Mouse (Mus musculus): ENCODE measurements around the gene Ccdc28b. TPM values are rescaled to one million over a fixed set of nuclear protein-coding genes. Genes with fewer than 3 reads are reported as not detected.

Ccdc28b gene
- 41.4 and 46.5 TPM in 2 replicates for polyA plus RNA-seq (2014; fragmentation: Nextera tagmentation; extraction: Ambion mirVana)

DNA sequence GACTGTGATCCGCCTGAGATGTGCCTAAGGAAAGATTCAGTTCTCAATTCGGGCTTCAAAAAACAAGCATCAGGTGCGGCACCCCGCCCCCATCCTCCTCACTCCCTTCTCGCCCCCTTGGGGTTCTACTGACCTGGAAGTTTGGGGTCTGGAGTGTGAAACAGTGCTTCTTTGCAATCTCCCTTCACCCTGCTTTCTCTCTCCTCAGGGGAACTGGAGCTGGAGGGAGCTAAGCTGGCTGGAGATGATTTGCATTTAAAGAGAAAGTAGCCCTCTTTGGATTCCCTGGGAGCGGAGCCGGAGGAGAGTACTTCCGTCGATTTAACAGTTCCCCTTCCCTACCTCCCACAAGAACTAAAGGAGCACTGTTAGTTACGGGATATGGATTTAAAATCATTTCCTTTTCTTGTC lies at the start of gene Ccdc28b:
Gene Ccdc28b, minus strand, starts transcription at position 267 of the 411 bp plus-strand sequence.
- Histone ChIP-seq H3K9ac (ENCODE audit: low read depth, low read length) (peak within 1 kb of the TSS; percentile 82), H3K4me1 (ENCODE audit: control insufficient read depth, insufficient read depth, low read length) (peaks cover 22% of the 10 kb centered on the region), H3K27ac (ENCODE audit: low read depth, low read length) (peak within 1 kb of the TSS; percentile 78), H3K4me3 (ENCODE audit: low read depth, low read length) (peak within 1 kb of the TSS; percentile 69), H3K9me3 (replicated peaks; ENCODE audit: control insufficient read depth, low read length) (no peaks in the 10 kb centered on the region), H3K36me3 (ENCODE audit: control insufficient read depth, insufficient read depth, low read length) (peaks cover 10% of the 10 kb centered on the region), H3K27me3 (ENCODE audit: control insufficient read depth, insufficient read depth, low read length) (no peaks in the 10 kb centered on the region), H3K4me2 (peak within 1 kb of the TSS; percentile 84)
- no peak for ATAC-seq (replicated peaks; ENCODE audit: insufficient number of reproducible peaks, low FRiP score, low TSS enrichment)
- under 1% methylated on average over 10 of the region's 10 CpGs for WGBS (ENCODE audit: insufficient replicate concordance)

DNA sequence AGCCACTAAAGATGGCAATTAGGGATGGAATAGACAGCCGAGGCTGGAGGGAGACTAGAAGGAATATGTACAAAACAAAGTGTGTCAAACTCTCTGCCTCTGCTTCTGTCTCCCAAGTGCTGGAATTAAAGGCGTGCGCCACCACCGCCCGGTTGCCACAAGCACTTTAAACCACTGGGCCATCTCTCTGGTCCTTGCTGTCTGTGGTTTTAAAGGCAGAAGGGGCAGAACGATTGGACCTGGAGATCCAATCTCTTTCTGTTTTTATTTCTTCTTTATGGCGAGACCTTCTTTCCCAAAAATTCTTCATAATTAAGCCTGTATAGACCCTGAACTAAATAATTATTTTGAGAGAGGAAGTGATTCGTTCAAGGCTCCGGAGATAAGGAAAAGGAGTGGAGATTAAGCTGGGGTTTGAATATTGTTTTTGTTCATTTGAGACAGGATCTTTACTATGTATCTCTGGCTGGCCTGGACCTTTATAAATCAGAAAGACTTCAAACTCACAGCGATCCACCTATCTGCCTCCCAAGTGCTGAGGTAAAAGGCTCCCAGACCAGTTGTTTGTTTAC lies 49.2 kb upstream of the Ccdc28b start:
- H3K27ac ChIP-seq (ENCODE audit: low read depth, low read length): peak overlapping the region; percentile 96
- 5% methylated on average over 10 of the region's 10 CpGs for WGBS (ENCODE audit: insufficient replicate concordance)
- no peak for ATAC-seq (replicated peaks; ENCODE audit: insufficient number of reproducible peaks, low FRiP score, low TSS enrichment)

DNA sequence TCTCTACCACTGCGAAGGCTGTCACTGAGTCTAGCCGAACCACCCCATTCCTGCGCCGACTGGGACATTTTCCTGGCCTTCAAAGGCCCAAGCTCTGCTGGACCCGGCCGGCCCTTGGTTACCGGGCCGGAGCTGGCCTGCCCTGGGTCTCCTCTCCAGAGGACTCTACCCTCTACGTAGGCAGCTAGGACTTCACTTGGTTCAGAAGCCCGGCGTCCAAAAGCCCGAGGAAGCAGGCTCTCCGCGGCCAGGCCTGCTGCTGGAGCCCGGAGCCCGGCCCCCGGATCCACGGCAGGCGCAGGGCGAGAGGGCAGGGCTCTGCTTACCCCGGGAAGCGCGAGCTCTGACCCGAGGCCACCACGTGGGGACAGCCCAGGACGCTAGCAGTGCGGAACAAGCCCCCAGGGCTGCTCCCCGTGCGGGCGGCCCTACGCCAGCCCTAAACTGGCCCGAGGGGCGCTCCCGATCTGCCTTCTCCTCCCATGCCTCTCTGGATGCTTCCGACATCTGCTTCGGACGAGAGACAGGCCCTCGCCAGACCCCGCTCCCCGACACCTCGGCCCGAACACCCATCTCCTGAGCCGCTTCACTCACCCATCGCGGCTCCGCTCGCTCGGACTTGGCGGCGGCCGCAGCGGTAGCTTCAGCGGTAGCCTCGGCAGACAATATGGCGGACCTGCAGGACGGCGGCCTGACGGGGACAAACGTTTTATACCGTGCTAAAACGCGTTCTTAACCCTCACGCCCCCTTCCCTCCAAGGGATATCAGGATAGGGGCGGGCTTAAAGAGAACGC lies 48.5 kb upstream of the Ccdc28b start, which contains the start of gene Kpna6:
Gene Kpna6, minus strand, starts transcription at position 685 of the 795 bp plus-strand sequence.
- Histone ChIP-seq H3K27me3 (ENCODE audit: control insufficient read depth, insufficient read depth, low read length) (no peaks in the 10 kb centered on the region), H3K36me3 (ENCODE audit: control insufficient read depth, insufficient read depth, low read length) (peaks cover 8% of the 10 kb centered on the region), H3K4me1 (ENCODE audit: control insufficient read depth, insufficient read depth, low read length) (peaks cover 16% of the 10 kb centered on the region), H3K4me3 (ENCODE audit: low read depth, low read length) (peak within 1 kb of the TSS; percentile 84), H3K9ac (ENCODE audit: low read depth, low read length) (peak within 1 kb of the TSS; percentile 99), H3K4me2 (peak within 1 kb of the TSS; percentile 84), H3K27ac (ENCODE audit: low read depth, low read length) (peak within 1 kb of the TSS; percentile 96), H3K9me3 (replicated peaks; ENCODE audit: control insufficient read depth, low read length) (no peaks in the 10 kb centered on the region)
- peak; percentile 80 for ATAC-seq (replicated peaks; ENCODE audit: insufficient number of reproducible peaks, low FRiP score, low TSS enrichment)
- WGBS (ENCODE audit: insufficient replicate concordance): under 1% methylated on average over 65 of the region's 65 CpGs

More for the DNA sequence above, 49.2 kb upstream of the Ccdc28b start:
- no peaks in the 10 kb centered on the region for H3K9me3 ChIP-seq (replicated peaks; ENCODE audit: control insufficient read depth, low read length)
- H3K9ac ChIP-seq (ENCODE audit: low read depth, low read length): peak overlapping the region; percentile 99
- peak overlapping the region; percentile 84 for H3K4me3 ChIP-seq (ENCODE audit: low read depth, low read length)
- peak overlapping the region; percentile 84 for H3K4me2 ChIP-seq
- H3K36me3 ChIP-seq (ENCODE audit: control insufficient read depth, insufficient read depth, low read length): peaks cover 7% of the 10 kb centered on the region; the same call in 1 of the 2 replicates
- H3K27me3 ChIP-seq (ENCODE audit: control insufficient read depth, insufficient read depth, low read length): no peaks in the 10 kb centered on the region
- H3K4me1 ChIP-seq (ENCODE audit: control insufficient read depth, insufficient read depth, low read length): peaks cover 16% of the 10 kb centered on the region

DNA sequence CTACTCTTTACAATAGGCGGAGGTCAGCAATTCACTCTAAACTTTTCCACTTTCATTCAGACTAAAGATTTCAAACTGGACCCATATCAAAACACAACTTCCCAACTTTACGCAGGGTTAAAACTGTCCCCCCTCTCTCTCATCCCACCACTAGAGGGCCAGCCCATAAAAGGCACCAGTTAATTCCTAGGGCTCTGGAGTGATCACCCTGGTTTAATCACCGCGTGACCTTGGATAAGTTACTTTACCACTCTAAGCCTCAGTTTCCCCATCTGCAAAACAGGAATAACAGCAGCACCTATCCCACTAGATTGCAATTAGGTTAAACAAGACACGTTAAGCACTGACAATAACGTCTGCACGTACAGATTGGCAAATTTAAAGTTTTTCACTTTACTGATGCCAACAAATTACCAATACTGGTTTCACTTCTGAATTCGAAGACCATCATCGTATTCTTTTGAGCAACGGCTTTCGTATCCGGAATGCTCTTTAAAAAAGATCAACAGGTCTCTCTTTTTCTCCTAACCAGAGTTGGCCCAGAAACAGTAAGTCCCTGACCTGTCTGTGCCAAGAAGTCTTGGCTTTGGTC lies 47.8 kb upstream of the Ccdc28b start:
- Histone ChIP-seq H3K9ac (ENCODE audit: low read depth, low read length) (peak overlapping the region; percentile 99), H3K36me3 (ENCODE audit: control insufficient read depth, insufficient read depth, low read length) (peaks cover 10% of the 10 kb centered on the region), H3K4me1 (ENCODE audit: control insufficient read depth, insufficient read depth, low read length) (peaks cover 16% of the 10 kb centered on the region), H3K4me3 (ENCODE audit: low read depth, low read length) (peak overlapping the region; percentile 84), H3K4me2 (peak overlapping the region; percentile 84), H3K27ac (ENCODE audit: low read depth, low read length) (peak overlapping the region; percentile 96), H3K9me3 (replicated peaks; ENCODE audit: control insufficient read depth, low read length) (no peaks in the 10 kb centered on the region), H3K27me3 (ENCODE audit: control insufficient read depth, insufficient read depth, low read length) (no peaks in the 10 kb centered on the region)
- 7% methylated on average over 12 of the region's 12 CpGs for WGBS (ENCODE audit: insufficient replicate concordance)
- ATAC-seq (replicated peaks; ENCODE audit: insufficient number of reproducible peaks, low FRiP score, low TSS enrichment): no peak; the same call in 1 of the 2 replicates

DNA sequence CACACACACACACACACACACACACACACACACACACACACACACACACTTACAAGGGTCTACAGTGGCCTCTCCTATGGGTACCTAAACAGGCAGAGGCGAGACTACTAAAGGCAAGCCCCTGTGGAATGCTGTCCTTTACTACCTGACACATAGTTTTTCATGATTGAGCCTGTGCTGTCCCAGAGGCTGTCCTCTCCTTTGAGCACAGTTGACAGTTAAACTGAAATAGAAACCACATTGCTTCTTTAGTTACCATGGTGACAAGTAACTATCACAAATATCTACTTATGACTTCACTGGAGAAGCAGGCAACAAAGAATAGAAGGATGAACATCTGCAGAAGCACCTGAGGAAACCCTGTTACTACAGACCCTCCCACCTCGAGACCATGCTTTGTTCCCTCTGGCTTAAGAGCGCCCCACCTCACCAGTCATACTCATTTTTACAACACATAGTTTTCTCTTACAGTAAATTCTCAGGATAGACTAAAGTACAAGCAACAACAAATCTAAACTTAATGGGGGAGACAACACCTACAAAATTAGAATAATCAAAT lies 38.6 kb upstream of the Ccdc28b start:
- Histone ChIP-seq H3K9ac (ENCODE audit: low read depth, low read length) (no peak overlapping the region), H3K4me1 (ENCODE audit: control insufficient read depth, insufficient read depth, low read length) (no peaks in the 10 kb centered on the region; the same call in 1 of the 2 replicates), H3K36me3 (ENCODE audit: control insufficient read depth, insufficient read depth, low read length) (peaks cover 15% of the 10 kb centered on the region), H3K4me2 (no peak overlapping the region), H3K9me3 (replicated peaks; ENCODE audit: control insufficient read depth, low read length) (no peaks in the 10 kb centered on the region), H3K4me3 (ENCODE audit: low read depth, low read length) (no peak overlapping the region), H3K27me3 (ENCODE audit: control insufficient read depth, insufficient read depth, low read length) (no peaks in the 10 kb centered on the region), H3K27ac (ENCODE audit: low read depth, low read length) (no peak overlapping the region)
- no peak for ATAC-seq (replicated peaks; ENCODE audit: insufficient number of reproducible peaks, low FRiP score, low TSS enrichment)
- 84% methylated on average over 3 of the region's 3 CpGs for WGBS (ENCODE audit: insufficient replicate concordance)

DNA sequence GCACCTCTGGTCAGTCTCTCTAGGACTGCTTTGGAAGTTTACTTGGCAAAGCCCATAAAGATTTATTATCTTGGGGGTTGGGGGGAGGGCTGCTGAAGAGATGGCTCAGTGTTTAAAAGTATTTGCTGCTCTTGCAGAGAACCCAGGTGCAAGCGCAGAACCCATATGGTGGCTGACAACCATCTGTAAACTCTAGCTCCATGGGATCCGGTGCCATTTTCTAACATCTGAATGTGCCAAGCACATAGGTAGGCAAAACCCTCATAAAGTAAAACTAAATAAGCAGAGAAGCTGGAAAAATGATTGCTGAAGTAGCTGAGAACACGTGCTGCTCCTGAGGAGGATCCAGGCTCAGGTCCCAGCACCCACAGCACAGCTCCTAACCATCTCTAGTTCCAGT lies 37.8 kb upstream of the Ccdc28b start:
- H3K4me3 ChIP-seq (ENCODE audit: low read depth, low read length): no peak overlapping the region
- H3K27me3 ChIP-seq (ENCODE audit: control insufficient read depth, insufficient read depth, low read length): no peaks in the 10 kb centered on the region
- peaks cover 12% of the 10 kb centered on the region for H3K36me3 ChIP-seq (ENCODE audit: control insufficient read depth, insufficient read depth, low read length)
- H3K4me2 ChIP-seq: no peak overlapping the region
- H3K27ac ChIP-seq (ENCODE audit: low read depth, low read length): no peak overlapping the region
- no peaks in the 10 kb centered on the region; the same call in 1 of the 2 replicates for H3K4me1 ChIP-seq (ENCODE audit: control insufficient read depth, insufficient read depth, low read length)
- WGBS (ENCODE audit: insufficient replicate concordance): 88% methylated on average over 3 of the region's 3 CpGs
- H3K9ac ChIP-seq (ENCODE audit: low read depth, low read length): no peak overlapping the region
- no peak for ATAC-seq (replicated peaks; ENCODE audit: insufficient number of reproducible peaks, low FRiP score, low TSS enrichment)
- no peaks in the 10 kb centered on the region for H3K9me3 ChIP-seq (replicated peaks; ENCODE audit: control insufficient read depth, low read length)

DNA sequence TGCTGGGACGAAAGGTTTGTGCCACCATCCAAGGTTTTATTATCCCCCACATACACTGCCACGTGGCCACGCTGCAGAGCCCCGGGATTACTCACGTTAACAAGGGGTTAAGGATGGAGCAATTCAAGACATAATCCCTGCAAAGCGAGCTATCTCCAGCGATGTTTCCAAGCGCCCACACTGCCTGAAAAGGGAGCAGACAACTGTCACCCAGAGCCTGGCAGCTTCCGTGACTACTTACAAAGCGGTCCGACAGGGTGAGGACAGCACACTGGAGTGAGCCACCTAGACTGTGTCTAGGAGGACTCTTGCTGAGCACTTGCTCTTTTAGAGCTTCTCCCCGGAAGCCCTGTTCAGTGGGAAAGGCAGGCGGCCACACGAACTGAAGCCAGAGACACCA lies 31.0 kb upstream of the Ccdc28b start:
- Histone ChIP-seq H3K27ac (ENCODE audit: low read depth, low read length) (no peak overlapping the region), H3K9ac (ENCODE audit: low read depth, low read length) (no peak overlapping the region), H3K36me3 (ENCODE audit: control insufficient read depth, insufficient read depth, low read length) (peaks cover 41% of the 10 kb centered on the region), H3K9me3 (replicated peaks; ENCODE audit: control insufficient read depth, low read length) (no peaks in the 10 kb centered on the region), H3K27me3 (ENCODE audit: control insufficient read depth, insufficient read depth, low read length) (no peaks in the 10 kb centered on the region), H3K4me2 (no peak overlapping the region), H3K4me3 (ENCODE audit: low read depth, low read length) (no peak overlapping the region), H3K4me1 (ENCODE audit: control insufficient read depth, insufficient read depth, low read length) (no peaks in the 10 kb centered on the region)
- ATAC-seq (replicated peaks; ENCODE audit: insufficient number of reproducible peaks, low FRiP score, low TSS enrichment): no peak
- 90% methylated on average over 14 of the region's 14 CpGs for WGBS (ENCODE audit: insufficient replicate concordance)

DNA sequence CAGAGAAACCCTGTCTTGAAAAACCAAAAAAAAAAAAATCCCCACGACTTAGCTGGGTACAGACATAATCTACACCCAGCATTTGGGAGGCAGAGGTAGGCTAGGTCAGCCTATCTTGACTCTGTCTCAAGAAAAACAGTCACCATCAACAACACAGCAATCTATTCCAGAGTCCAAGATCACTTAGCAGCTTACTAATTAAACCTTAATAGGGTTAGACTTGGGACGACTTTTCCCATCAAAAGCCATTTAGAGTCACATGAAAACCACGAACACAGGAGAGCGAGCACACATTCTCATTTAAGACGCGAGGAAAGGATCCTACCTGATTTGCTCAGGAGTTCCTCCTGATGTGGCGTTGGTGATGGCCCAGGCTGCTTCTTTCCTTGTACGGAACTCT lies 26.6 kb upstream of the Ccdc28b start:
- Histone ChIP-seq H3K4me2 (no peak overlapping the region), H3K9me3 (replicated peaks; ENCODE audit: control insufficient read depth, low read length) (no peaks in the 10 kb centered on the region), H3K9ac (ENCODE audit: low read depth, low read length) (no peak overlapping the region), H3K4me1 (ENCODE audit: control insufficient read depth, insufficient read depth, low read length) (no peaks in the 10 kb centered on the region), H3K4me3 (ENCODE audit: low read depth, low read length) (no peak overlapping the region), H3K36me3 (ENCODE audit: control insufficient read depth, insufficient read depth, low read length) (peaks cover 50% of the 10 kb centered on the region), H3K27ac (ENCODE audit: low read depth, low read length) (no peak overlapping the region), H3K27me3 (ENCODE audit: control insufficient read depth, insufficient read depth, low read length) (no peaks in the 10 kb centered on the region)
- no peak for ATAC-seq (replicated peaks; ENCODE audit: insufficient number of reproducible peaks, low FRiP score, low TSS enrichment)
- 94% methylated on average over 8 of the region's 8 CpGs for whole genome bisulfite sequencing (ENCODE audit: insufficient replicate concordance)

All from heart, embryonic 11.5 days (tissue).